Mouse (Mus musculus): ENCODE results near the gene Mgme1.

Gene Mgme1

GRCm38 (mm10) chr2:144270507-144271420, at the start of gene Mgme1, which contains the start of gene Snx5:
Gene Mgme1, plus strand, starts transcription at chr2:144270663.
Gene Snx5, minus strand, starts transcription at chr2:144270906.
- ATAC-seq (ENCODE audit: insufficient number of reproducible peaks, low FRiP score, low TSS enrichment), result peak; percentile 94

DNA sequence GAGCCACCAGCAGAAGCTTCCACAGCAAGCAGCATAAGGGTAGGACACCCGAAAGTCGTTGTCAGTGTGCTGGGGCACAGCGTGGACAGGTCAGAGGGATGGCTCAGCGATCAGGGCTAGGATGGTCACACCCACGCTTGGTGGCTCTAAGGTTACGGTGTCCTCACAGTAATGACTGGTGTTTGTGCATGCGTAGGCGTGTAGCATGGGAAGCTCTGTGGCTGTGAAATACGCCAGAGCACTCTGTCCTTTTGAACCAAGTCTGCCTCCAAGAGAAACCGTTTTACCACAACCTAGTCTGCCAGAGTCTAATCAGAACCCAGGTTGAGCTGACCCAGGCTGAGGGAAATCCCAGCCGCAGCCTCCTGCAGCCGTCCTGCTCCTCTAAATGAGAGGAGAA, 46.1 kb upstream of the Mgme1 start:
- ATAC-seq (ENCODE audit: insufficient number of reproducible peaks, low FRiP score, low TSS enrichment), result no peak

GRCm38 (mm10) chr2:144226906-144227586, 43.4 kb upstream of the Mgme1 start:
- ATAC-seq (ENCODE audit: insufficient number of reproducible peaks, low FRiP score, low TSS enrichment), result no peak

GRCm38 (mm10) chr2:144228521-144229346, 41.7 kb upstream of the Mgme1 start:
- no peak for ATAC-seq (ENCODE audit: insufficient number of reproducible peaks, low FRiP score, low TSS enrichment)

GRCm38 (mm10) chr2:144229647-144230046, 40.8 kb upstream of the Mgme1 start:
- ATAC-seq (ENCODE audit: insufficient number of reproducible peaks, low FRiP score, low TSS enrichment), result no peak

DNA sequence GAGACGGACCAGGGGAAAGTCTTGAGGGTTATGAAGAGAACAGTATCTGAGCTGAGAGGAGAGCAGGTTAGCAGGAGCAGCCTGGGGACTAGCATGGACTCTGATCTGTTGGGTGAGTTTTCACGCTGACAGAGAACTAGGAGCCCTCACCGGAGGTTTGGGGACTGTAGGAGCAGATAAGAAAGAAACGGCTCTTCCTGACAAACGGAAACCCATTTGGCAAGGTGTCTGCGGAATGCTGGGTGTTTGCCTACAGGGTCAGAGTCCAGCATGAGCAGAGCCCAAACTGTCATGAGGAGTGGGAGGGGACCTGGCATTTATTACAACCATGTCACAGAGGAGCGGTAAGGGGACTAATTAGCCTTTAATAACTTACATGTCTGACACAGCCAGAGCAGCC, 40.0 kb upstream of the Mgme1 start:
- ATAC-seq (ENCODE audit: insufficient number of reproducible peaks, low FRiP score, low TSS enrichment), result no peak

DNA sequence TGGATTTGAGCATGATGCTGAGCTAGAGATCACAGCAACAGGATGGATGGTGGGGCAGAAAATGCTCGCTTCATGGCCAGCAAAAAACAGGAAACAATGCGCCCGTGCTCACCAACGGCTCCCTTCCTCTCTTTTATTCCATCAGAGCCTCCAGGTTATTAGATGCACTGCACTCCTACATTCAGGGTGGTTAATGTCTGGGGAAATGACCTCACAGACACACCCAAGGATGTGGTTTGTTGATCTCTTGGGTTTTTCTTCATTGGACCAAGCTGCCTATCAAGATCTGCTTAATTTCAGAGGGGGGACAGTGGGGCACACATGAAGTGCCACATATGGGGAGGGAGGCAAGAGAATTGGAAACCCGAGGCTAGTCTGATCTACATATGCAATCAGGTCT, 39.3 kb upstream of the Mgme1 start:
- no peak for ATAC-seq (ENCODE audit: insufficient number of reproducible peaks, low FRiP score, low TSS enrichment)

- ATAC-seq (ENCODE audit: insufficient number of reproducible peaks, low FRiP score, low TSS enrichment), result no peak
Measured at GRCm38 (mm10) chr2:144233534-144233933, 36.9 kb upstream of the Mgme1 start.

DNA sequence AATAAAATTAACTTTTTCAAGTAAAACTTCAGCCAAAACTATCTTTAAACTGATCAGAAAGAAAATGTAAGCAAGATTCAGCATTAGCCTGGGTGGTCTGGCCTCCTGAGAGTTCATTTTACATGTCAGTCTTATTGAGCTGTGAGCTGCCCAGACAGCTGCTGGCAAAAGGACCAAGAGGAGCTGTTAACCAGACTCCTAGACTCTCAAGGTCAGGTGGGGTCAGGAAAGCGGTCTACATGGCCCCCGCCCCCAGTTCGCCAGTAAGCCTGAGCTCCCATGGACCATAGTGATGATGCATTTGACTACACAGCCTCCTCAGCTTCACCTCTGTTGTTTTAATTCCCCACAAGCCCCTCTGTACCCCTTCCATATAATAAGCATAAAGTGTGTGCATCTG, 34.7 kb upstream of the Mgme1 start:
- no peak for ATAC-seq (ENCODE audit: insufficient number of reproducible peaks, low FRiP score, low TSS enrichment)

DNA sequence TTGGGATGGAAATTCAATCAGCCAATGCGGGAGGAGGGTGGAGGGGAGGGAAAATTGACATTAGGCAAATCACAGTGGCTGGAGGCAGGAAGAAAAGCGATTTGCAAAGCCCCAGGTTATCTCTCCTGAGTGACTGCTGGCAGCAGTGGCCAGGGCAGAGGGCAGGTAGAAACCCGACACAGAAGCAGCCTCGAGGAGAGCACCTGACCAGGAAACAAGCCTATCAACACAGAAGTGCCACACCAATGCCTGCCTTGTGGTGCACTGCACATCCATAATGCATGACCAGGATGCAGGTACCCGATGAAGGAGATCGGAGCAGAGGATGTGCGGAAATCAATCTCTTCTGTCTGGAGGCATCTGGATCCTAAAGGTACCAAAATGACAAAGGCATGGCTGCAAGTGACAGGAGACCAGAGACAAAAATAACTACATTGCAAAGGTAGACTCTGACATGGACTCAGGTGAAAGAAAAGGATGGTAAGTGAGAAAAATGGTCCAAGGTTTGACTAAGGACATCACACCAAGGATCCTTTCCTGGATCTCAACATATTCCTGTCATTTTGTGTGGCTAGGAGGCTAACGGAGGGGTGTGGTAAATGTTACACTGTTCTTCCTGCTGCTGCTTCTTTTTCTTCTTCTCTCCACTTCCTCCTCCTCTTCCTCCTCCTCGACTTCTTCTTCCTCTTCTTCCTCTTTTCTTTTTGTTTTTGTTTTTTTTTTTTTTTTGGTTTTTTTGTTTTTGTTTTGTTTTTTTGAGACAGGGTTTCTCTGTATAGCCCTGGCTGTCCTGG, 33.5 kb upstream of the Mgme1 start:
- ATAC-seq (ENCODE audit: insufficient number of reproducible peaks, low FRiP score, low TSS enrichment), result no peak

DNA sequence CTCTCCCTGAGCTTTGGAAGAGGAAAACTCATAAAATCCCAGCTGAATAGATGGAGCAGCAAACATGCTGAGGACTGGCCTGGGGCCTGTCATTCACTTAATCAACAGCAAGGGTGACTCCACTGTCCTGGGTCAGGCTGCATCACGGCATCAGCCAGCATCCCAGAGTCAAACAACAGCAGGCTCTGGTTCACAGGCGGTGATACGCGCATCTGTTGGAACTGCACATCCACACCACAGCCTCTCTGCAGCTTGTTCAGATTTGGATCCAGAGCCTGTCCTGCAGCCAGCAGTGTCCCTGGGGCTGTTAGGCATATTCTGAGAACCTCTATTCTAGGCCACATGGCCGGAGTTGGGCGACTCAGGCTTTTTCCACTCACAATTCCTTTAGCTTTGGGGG, 32.1 kb upstream of the Mgme1 start:
- peak; percentile 40; the same call in 1 of the 2 replicates for ATAC-seq (ENCODE audit: insufficient number of reproducible peaks, low FRiP score, low TSS enrichment)

- ATAC-seq (ENCODE audit: insufficient number of reproducible peaks, low FRiP score, low TSS enrichment), result no peak
Measured at GRCm38 (mm10) chr2:144239318-144239717, 31.1 kb upstream of the Mgme1 start.

DNA sequence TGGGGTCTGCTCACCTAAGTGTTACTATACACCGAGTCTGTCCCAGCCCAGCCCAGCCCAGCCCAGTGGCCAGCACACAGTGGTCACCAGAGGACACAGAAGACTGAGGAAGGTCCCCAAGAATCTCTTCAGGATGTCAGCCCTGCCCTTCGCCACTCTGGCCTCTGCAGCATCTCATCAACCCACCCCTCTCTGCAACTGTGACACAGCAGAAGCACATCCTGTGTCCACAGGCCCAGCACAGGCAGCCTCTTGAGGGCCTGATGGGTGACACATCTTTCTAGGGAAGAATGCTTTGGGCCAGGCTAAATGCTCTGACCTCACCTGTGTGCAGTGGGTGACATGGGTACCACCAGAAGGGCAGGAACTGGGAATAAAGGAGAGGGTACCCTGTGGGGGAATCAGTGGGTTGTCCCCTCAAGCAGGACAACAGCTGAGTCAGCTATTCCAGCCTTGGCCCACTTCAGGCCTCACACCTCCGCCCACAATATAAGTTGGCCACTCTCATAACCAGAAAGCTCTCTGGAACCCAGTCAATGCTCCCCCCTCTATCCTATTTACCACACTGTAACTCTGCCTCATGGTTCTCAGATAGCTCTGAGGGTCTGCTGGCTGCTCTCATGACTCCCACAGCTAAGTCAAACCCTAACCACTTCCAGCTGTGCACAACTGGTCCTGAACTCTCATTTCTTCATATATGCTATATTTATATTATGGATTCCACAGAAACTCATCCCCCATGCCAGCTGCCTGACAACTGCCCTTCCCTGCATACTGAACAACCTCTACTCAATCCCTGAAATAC, 30.2 kb upstream of the Mgme1 start:
- no peak for ATAC-seq (ENCODE audit: insufficient number of reproducible peaks, low FRiP score, low TSS enrichment)

DNA sequence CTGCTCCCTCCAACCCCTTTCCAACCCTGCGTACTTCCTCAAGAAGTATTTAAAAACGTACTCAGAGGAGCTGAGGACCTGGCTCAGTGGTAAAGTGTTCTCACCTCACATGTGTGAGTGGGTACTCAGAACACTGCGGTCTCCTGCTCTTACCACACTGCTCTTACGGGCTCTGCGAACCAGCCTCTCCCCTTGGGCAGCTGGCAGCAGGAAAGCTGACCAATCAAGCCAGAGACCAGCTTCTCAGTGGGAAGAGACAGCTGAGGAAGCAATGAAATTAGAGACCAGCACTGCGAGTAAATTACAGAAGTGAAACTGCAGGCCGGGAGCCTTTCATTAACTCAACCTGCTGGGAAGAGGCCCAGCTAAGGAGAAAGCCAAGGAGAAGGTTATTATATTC, 25.0 kb upstream of the Mgme1 start:
- no peak for ATAC-seq (ENCODE audit: insufficient number of reproducible peaks, low FRiP score, low TSS enrichment)

DNA sequence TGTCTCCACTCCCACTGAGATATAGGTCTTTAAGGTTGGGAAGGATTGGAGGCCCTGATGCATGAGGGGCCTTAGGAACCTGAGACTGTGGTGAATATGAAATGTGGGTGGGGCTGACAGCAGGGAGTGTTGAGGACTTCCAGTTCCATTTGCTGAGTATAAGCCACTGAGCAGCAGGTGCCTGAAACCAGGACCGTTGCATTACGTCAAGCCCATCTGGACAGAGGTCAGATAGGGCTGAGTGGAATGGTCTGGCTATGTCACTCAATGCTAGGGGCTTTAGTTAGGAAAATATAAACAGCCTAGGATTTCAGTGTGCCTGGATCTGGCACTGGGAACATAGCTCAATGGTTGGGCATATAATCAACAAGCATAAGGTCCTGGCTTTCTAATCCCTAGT, 24.2 kb upstream of the Mgme1 start:
- ATAC-seq (ENCODE audit: insufficient number of reproducible peaks, low FRiP score, low TSS enrichment), result no peak

- no peak for ATAC-seq (ENCODE audit: insufficient number of reproducible peaks, low FRiP score, low TSS enrichment)
Measured at GRCm38 (mm10) chr2:144247337-144247978, 23.0 kb upstream of the Mgme1 start.

- no peak for ATAC-seq (ENCODE audit: insufficient number of reproducible peaks, low FRiP score, low TSS enrichment)
Measured at GRCm38 (mm10) chr2:144248613-144249376, 21.7 kb upstream of the Mgme1 start.

GRCm38 (mm10) chr2:144250111-144250510, 20.4 kb upstream of the Mgme1 start:
- ATAC-seq (ENCODE audit: insufficient number of reproducible peaks, low FRiP score, low TSS enrichment), result no peak
